Mouse (Mus musculus): ENCODE data around the gene Zfp968. TPM values are rescaled to one million over a fixed set of nuclear protein-coding genes. Genes with fewer than 3 reads are reported as not detected.
"Not testable (repeated sequence)": the region's sequence is repeated elsewhere in the genome, so short reads cannot be mapped to it uniquely, and the experiment has no call there.

The Zfp968 gene
- 4.1 and 4.3 TPM in 2 replicates for polyA plus RNA-seq (2012; rRNA removed)

DNA sequence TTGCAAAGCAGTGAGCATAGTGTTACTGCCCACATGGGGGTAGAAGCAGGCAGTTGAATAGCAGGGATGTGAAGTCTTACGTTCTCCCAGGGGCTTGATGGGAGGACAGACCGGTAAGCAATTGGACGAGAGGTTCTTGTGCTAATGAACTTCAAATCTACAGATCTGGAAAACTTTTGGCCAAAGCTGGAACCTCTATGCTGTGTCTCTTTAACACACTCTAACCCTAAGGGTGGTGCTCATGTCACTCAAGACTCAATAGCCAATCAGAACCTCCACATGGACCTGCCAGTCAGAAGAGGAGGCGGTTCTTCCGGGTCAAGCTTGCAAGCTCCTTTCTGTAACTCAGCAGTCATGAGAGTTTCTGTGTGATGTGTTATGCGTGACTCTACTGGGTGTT lies at the start of gene Zfp968:
TSS of gene Zfp968 (plus strand) at position 301 of the 400 bp plus-strand sequence.
- not testable (repeated sequence) for DNase-seq (ENCODE audit: extremely low spot score in 1 of 2, low spot score in 1 of 2)

DNA sequence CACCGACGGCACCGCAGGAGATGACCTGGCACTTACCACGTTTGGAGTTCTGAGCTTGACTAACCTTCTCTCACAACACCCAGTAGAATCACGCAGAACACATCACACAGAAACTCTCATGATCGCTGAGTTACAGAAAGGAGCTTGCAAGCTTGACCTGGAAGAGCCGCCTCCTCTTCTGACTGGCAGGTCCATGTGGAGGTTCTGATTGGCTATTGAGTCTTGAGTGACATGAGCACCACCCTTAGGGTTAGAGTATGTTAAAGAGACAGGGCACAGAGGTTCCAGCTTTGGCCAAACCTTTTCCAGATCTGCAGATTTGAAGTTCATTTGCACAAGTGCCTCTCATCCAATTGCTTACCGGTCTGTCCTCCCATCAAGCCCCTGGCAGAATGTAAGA lies 34.1 kb upstream of the Zfp968 start, which contains the start of gene Gm4631:
TSS of gene Gm4631 (minus strand) at position 101 of the 400 bp plus-strand sequence.
- not testable (repeated sequence) for DNase-seq (ENCODE audit: extremely low spot score in 1 of 2, low spot score in 1 of 2)

Other genes with a start within 250 kb of the Zfp968 start
- 21.9 and 34.2 TPM in 2 replicates for gene Gm14399, start 230.4 kb upstream of the Zfp968 start, polyA plus RNA-seq (2012; rRNA removed)
- gene Gm14443, start 196.6 kb upstream of the Zfp968 start, polyA plus RNA-seq (2012; rRNA removed), result 3.5 and 4.0 TPM in 2 replicates
- gene Gm14391, start 165.5 kb upstream of the Zfp968 start, polyA plus RNA-seq (2012; rRNA removed), result 14.9 and 18.1 TPM in 2 replicates
- not detected in 2 replicates for gene Gm14440, start 97.3 kb upstream of the Zfp968 start, polyA plus RNA-seq (2012; rRNA removed)
- 25.7 and 29.3 TPM in 2 replicates for gene Gm4631, start 34.2 kb upstream of the Zfp968 start, polyA plus RNA-seq (2012; rRNA removed)
- 28.6 and 34.8 TPM in 2 replicates for gene Gm4724, start 63.4 kb downstream of the Zfp968 start, polyA plus RNA-seq (2012; rRNA removed)
- 3.5 and 4.0 TPM in 2 replicates for gene Zfp965, start 97.5 kb downstream of the Zfp968 start, polyA plus RNA-seq (2012; rRNA removed)

Data from frontal cortex, adult 2 months (tissue).